Mouse (Mus musculus) CD8-positive naive resting alpha-beta T cell, adult 2 months (primary cell): ENCODE data around the gene Mypn.

ENCODE experiments used
- DNase-seq, 2 experiments: peaks; one replicate each; pipeline ENCODE4 v3.0.0; 2022; ENCODE audit warnings: low read depth in 2 of 2, low spot score in 2 of 2

Gene Mypn

DNA sequence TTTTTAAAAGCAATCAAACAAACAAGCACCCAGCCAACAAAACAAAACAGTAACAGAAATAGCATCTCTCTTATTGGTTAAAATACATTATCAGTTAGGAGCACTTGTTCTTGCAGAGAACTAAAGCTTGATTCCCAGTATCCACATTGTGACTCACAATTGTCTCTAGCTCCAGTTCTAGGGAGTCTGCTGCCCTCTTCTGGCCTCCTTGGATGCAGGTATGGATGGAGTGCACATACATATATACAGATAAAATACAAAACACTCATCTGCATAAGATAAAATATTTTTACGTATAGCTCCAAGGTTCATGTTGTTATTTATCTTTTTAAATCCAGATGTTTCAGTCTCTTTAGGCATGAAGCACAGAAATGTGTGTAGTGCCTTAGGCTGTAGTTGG is 47.4 kb downstream of the Mypn start:
- DNase-seq: no peak

DNA sequence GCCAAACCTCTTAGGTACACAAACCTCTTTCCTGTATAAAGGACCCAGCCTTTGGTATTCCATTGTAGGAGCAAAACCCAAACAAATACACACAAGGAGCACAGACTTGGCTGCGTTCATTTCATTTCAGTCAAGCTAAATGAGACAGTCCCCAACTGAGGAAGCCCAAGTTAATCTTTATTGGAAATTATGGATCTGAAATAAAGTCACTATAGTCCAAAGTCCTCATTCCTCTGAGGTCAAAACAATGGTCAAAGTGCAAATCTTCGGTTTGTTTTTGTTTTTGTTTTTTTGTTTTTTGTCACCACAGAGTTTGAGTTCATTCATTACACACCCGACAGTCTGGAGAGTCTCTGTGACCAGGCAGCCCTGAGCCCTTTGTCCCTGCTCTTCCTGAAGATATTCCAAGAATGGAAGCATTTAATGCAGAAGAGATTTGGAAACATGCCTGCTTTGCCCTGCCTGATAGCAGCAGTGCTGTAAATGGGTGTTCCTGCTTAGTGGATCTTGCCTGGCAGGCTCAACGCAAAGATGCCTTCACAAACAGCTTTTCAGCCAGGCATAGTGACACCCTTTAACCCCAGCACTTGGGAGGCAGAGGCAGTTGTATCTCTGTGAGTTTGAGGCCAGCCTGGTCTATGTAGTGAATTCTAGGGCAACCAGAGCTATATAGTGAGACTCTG is 47.9 kb downstream of the Mypn start:
- DNase-seq: no peak

- no peak for DNase-seq
Measured at GRCm38 (mm10) chr10:63154726-63155125, 49.0 kb downstream of the Mypn start.

- DNase-seq: no peak
Measured at GRCm38 (mm10) chr10:63154226-63154625, 49.5 kb downstream of the Mypn start.

- peak; percentile 64 to 77 for DNase-seq
Measured at GRCm38 (mm10) chr10:63153563-63153962, 50.2 kb downstream of the Mypn start.

DNA sequence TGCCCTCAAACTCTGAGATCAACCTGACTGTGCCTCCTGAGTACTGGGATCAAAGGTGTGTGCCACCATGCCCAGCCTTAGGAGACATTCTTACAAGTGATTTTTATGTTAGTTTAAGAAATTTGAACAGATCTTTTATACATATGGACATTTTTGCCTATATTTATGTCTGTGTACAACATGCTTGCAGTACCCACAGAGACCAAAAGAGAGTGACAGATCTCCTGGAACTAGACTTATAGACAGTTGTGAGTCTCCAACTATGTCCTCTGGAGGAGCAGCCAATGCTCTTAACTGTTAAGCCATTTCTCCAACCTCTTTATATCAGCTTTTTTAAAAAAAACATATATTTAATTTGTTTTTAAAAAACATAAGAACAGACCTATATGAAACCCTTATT is 51.4 kb downstream of the Mypn start:
- DNase-seq: no peak

- no peak for DNase-seq
Measured at GRCm38 (mm10) chr10:63142660-63143059, 61.1 kb downstream of the Mypn start.

DNA sequence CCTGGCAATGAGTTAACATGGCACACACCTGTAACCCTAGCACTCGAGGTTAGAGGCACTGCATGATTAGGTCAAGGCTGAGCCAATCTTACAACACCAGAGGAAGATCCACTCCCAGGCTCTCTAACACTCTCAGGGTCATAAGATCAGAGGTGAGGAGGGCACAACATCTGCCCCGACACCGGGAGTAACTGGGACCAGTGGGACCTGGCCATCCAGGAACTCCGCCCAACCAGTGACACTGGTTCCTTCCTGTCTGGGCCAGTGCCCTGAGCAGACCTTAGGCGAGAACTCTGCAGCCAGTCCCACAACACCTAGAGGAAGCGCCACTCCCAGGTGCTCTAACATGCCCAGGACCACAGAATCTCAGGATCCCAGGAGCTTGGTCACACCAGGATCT is 67.3 kb downstream of the Mypn start:
- no peak for DNase-seq

DNA sequence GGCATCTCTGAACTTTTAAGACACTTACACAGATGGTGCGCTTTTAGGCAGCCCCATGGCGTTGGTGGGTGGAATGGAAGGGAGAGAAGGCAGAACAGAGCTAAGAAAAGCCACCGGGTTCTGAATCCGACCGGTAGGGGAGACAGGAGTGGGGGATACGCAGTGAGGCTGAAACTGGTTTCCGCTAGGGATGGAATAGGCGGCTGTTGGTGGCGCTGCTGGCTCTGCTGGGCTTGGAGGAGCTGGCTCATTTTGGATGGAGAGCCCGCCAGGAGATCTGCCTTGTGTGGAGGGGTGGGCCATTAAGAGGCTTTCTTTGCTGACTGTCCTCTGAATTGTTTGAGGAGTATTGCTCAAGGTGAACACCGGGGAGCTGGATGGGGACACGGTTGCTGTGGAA is 68.1 kb downstream of the Mypn start:
- no peak for DNase-seq

- DNase-seq: no peak
Measured at GRCm38 (mm10) chr10:63133326-63133725, 70.4 kb downstream of the Mypn start.

- no peak for DNase-seq
Measured at GRCm38 (mm10) chr10:63132356-63132755, 71.4 kb downstream of the Mypn start.

DNA sequence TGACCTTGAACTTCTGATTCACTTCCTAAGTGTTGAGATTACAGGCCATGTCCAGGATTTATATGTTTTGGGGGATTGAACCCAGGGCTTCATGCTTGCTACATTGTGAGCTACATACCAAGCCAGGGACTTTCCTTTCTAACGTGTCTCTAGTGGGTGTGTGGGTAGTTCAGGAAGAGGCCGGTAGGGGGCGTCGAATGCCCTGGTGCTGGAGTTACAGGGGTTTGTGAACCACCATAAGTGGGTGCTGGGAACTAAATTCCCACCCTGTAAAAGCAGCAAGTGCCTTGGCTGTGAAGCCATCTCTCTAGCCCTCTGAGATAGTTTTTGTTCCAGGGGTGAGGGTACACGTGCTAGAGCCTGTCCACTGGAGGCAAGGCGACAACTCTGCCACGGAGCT is 73.3 kb downstream of the Mypn start:
- no peak for DNase-seq

DNA sequence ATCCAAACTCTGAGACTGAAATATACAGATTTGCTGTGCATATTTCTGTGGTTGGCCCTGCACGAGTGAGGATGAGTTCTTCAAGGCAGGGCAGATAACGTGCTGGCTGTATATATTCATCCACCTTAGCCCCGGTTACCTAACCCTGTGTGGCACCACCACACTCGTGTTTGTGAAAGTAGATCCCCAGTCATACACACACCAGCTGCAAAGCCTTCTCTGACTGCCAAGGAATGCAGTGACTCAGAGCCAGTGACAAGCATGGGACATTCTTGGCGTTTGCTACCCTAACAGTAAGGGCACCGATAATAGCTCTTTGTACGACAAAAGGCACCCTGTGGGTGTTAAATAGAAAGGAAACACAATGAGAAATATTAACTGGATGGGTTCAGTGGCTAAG is 75.5 kb downstream of the Mypn start:
- DNase-seq: no peak

GRCm38 (mm10) chr10:63127156-63127555 is 76.6 kb downstream of the Mypn start:
- no peak for DNase-seq

GRCm38 (mm10) chr10:63126116-63126515 is 77.6 kb downstream of the Mypn start:
- DNase-seq: no peak

DNA sequence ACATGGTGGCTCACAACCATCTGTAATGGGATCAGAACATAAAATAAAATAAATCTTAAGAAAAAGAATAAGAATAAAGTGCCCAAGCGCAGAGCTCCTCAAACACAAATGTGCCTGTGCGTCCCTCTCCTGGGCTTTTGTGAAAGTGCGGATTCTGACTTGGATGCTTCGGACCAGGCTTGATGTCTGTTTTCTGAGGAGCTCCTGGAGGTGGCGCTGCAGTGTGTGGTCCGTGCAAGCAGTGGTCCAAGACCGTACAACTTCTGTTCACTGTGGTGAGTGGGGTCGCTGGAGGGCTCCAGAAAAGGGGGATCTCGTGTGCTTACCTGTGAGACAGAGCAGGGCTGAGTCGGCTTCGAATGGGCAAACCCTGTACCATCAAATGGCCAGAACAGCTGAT is 78.4 kb downstream of the Mypn start:
- DNase-seq: no peak

- no peak for DNase-seq
Measured at GRCm38 (mm10) chr10:63124016-63124415, 79.7 kb downstream of the Mypn start.

DNA sequence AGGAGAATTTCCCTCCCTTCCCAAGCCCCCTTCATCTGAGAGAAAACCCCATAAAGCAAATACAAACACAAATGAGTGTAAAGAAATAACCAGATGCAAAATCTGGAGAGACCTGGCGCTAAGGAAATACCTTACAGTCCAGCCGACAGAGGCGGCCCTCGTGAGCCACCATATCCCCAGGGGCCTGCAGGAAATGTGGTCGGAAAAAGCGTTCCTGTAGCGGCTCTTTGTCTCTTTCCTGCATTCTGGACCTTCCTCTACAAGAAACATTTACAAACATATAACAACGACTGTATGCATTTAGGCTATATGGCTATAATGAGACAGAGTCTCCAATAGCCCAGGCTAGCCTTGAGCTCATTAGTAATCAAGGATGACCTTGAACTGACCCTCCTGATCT is 80.6 kb downstream of the Mypn start:
- DNase-seq: no peak

DNA sequence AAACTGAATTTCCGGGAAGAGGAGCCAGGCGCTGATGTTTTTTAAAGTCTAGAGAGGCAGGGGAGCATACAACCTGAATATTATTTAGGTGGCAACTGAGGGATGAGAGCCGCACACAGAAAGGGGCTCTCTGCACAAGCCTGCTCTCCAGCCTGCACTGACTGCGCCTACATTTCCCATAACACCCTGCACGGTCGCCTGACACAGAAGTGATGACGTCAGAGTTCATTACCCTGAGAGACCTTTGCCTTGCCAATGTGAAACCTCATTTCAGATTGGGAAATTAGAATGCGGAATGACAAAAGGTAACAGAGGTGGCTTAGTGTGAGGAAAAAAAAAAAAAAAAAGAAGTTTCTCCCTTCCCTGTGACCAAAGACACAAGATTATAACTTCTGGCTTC is 81.2 kb downstream of the Mypn start:
- DNase-seq: no peak

DNA sequence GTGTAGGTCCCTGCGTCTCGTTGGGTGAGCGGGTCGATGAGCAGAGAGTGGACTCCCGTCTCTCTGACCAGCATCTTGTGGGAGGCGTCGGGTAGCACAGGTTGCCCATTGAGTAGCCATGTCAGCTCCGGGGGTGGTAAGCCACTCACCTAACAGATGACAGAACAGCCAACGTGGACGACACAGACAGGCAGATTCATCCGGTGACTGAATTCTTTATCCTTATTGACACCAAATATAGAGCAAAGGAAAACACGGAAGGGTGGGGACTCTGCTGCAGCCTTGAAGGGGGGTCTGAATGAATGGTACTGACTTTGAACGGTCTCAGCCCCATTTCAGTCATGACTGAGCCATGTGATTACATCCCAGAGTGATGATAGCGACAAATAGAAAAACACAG is 81.8 kb downstream of the Mypn start:
- DNase-seq: no peak

GRCm38 (mm10) chr10:63119916-63120315 is 83.8 kb downstream of the Mypn start:
- DNase-seq: no peak

- DNase-seq: no peak
Measured at GRCm38 (mm10) chr10:63117583-63117982, 86.2 kb downstream of the Mypn start.

- DNase-seq: no peak
Measured at GRCm38 (mm10) chr10:63116376-63116775, 87.4 kb downstream of the Mypn start.

DNA sequence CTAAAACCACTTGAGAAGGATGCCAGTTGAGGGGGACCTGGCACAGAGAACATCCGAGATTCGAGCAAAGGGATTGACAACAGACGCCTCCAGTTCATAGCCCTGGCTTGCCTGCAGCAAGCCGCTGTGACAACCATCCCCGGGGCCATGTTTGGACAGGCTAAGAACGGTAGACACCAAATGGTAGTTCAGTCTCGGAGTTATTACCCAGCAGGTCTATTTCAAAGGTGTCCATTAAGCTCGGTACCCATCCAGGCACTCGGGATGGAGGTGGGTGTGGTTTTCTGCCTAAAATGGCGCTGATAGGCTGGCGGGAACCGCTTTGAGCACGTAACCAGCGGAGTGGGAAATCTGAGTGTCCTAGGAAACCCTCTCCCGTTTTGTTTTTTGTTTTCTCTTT is 87.9 kb downstream of the Mypn start:
- no peak for DNase-seq
